Mouse (Mus musculus): ENCODE data around the gene Scaper.

DNA sequence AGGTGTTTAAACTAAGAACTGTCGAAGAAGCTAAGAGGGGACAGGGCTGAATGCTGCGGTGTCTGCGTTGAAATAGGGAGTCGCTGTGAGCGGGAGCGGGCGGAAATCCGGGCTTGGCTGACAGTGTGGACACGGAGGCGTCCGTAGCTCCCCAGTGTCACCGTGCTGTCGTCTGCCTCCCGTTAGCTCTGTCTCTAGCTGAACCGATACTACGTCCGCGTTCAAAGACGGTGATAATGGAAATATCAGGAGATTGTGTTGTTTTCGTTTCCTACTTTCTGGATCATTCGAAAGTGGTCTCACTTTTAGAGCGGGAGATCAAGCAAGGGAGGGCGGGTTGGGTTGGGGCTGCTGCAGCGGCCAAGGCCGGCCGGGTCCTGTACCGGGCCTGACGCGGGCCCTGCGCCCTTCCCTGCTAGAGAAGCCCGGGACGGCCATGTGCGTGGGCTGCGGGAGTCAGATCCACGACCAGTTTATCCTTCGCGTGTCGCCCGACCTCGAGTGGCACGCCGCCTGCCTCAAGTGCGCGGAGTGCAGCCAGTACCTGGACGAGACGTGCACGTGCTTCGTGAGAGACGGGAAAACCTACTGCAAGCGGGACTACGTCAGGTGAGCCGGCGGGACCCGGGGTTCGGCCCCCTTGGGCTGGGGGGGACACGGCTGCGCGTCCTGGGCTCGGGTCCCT is 396.1 kb downstream of the Scaper start:
- no peak for TF ChIP-seq POLR2A (IDR thresholded peaks at IDR 0.05; ENCODE audit: low read depth, low read length)
- no peak for TF ChIP-seq CTCF (IDR thresholded peaks at IDR 0.05; ENCODE audit: extremely low read depth, insufficient read length, insufficient replicate concordance, low read depth, low read length)
